10 mouse cellular contexts compared by ENCODE assay signal in the genomic region with DNA sequence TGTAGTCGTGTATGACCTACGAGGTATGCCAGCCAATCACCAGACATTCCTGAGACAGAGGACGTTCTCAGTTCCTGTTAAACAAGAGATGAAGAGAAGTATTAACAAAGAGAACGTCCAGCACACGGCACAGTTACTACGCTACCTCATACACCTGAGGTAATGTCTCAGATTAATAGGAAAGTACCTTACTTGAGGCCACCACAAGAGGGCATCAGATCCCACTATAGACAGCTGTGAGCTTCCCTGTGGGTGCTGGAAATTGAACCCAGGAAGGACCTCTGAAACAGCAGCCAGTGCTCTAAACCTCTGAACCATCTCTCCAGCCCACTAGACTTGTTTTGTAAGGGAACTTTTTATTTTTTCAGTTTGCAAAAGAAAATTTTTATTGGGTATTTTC. TPM values are rescaled to one million over a fixed set of nuclear protein-coding genes. Genes with fewer than 3 reads are reported as not detected.
A peak's percentile ranks its signal among the peaks of the same experiment; 100 is the strongest.
DNase-seq lines count a peak whose midpoint lies in the region; ATAC-seq and TF ChIP-seq lines count a peak whose summit lies in the region.
"Had no signal": no experiment of that assay in that cellular context is flagged by ENCODE, and none has a peak within 500 bp of the region (broad histone marks: within the 10 kb centered on the region; RNA-seq: fewer than 3 reads in every experiment).

No protein-coding gene starts in this region.

- 87% methylated on average over 6 of the region's 6 CpGs for WGBS in heart, adult 2 months
- 75% methylated on average over 6 of the region's 6 CpGs for WGBS in midbrain, postnatal 0 days
- WGBS in midbrain, embryonic 13.5 days, result 73% methylated on average over 6 of the region's 6 CpGs
- 82% methylated on average over 6 of the region's 6 CpGs for WGBS in small intestine, adult 2 months
- WGBS in midbrain, embryonic 15.5 days, result 70% methylated on average over 6 of the region's 6 CpGs

- no peak for TF ChIP-seq POLR2A in heart, adult 2 months (IDR thresholded peaks at IDR 0.05; ENCODE audit: insufficient read depth, low read depth, low read length)
- no peak for TF ChIP-seq POLR2A in small intestine, adult 2 months (IDR thresholded peaks at IDR 0.05; ENCODE audit: low read depth, low read length)

- H3K4me1 ChIP-seq in heart, adult 2 months (ENCODE audit: control insufficient read depth, insufficient read depth, low read length), result no peaks in the 10 kb centered on the region
- H3K4me1 ChIP-seq in midbrain, postnatal 0 days (ENCODE audit: insufficient read depth, low read length), result no peaks in the 10 kb centered on the region
- no peaks in the 10 kb centered on the region for H3K4me1 ChIP-seq in midbrain, embryonic 13.5 days (replicated peaks)
- no peaks in the 10 kb centered on the region for H3K4me1 ChIP-seq in small intestine, adult 2 months (ENCODE audit: control insufficient read depth, insufficient read depth, insufficient read length, low read length)
- no peaks in the 10 kb centered on the region for H3K4me1 ChIP-seq in midbrain, embryonic 15.5 days

- in situ Hi-C loops in Patski (cut with MboI; ENCODE audit: low pct_unique_long_range_greater_than_20kb), result no loop called here

- no peak for ATAC-seq in midbrain, postnatal 0 days (ENCODE audit: low FRiP score)
- no peak for ATAC-seq in midbrain, embryonic 13.5 days
- no peak for ATAC-seq in Patski
- no peak for ATAC-seq in midbrain, embryonic 15.5 days (replicated peaks)

- no peak overlapping the region for H3K4me3 ChIP-seq in heart, adult 2 months
- H3K4me3 ChIP-seq in midbrain, postnatal 0 days (ENCODE audit: low read depth, low read length), result no peak overlapping the region
- no peak overlapping the region for H3K4me3 ChIP-seq in midbrain, embryonic 13.5 days (replicated peaks)
- H3K4me3 ChIP-seq in small intestine, adult 2 months (ENCODE audit: low read depth, low read length), result no peak overlapping the region
- no peak overlapping the region for H3K4me3 ChIP-seq in midbrain, embryonic 15.5 days

- no peaks in the 10 kb centered on the region for H3K79me2 ChIP-seq in heart, adult 2 months (replicated peaks; ENCODE audit: control insufficient read depth, insufficient read depth, low read length)

- H3K9ac ChIP-seq in heart, adult 2 months (ENCODE audit: low read depth, low read length), result no peak overlapping the region
- no peak overlapping the region for H3K9ac ChIP-seq in midbrain, postnatal 0 days (replicated peaks; ENCODE audit: low read length, poor library complexity, severe bottlenecking)
- no peak overlapping the region for H3K9ac ChIP-seq in midbrain, embryonic 13.5 days (replicated peaks)
- no peak overlapping the region for H3K9ac ChIP-seq in midbrain, embryonic 15.5 days

- H3K36me3 ChIP-seq in heart, adult 2 months (ENCODE audit: control insufficient read depth, insufficient read depth, low read length), result no peaks in the 10 kb centered on the region; the same call in 1 of the 2 replicates
- peaks cover 27% of the 10 kb centered on the region for H3K36me3 ChIP-seq in midbrain, postnatal 0 days (ENCODE audit: insufficient read depth, low read length)
- H3K36me3 ChIP-seq in midbrain, embryonic 13.5 days, result peaks cover 60% of the 10 kb centered on the region
- H3K36me3 ChIP-seq in small intestine, adult 2 months (ENCODE audit: control insufficient read depth, insufficient read depth, low read length), result 0 out of 2 replicates have a peak, but pooled peaks cover 4% of the 10 kb centered on the region
- H3K36me3 ChIP-seq in midbrain, embryonic 15.5 days (replicated peaks), result peaks cover 16% of the 10 kb centered on the region; the same call in 1 of the 2 replicates

- peak; percentile 62 for TF ChIP-seq CTCF in heart, adult 2 months (IDR thresholded peaks at IDR 0.05)
- TF ChIP-seq CTCF in midbrain, postnatal 0 days (IDR thresholded peaks at IDR 0.05), result peak; percentile 66
- TF ChIP-seq CTCF in Patski (IDR thresholded peaks at IDR 0.05), result peak; percentile 47
- TF ChIP-seq CTCF in small intestine, adult 2 months (IDR thresholded peaks at IDR 0.05; ENCODE audit: extremely low read depth, insufficient read length, insufficient replicate concordance, low read depth, low read length), result peak; percentile 38; the same call in 1 of the 2 replicates

- H3K9me3 ChIP-seq in midbrain, postnatal 0 days (ENCODE audit: low read length), result no peaks in the 10 kb centered on the region
- H3K9me3 ChIP-seq in midbrain, embryonic 13.5 days, result no peaks in the 10 kb centered on the region
- H3K9me3 ChIP-seq in midbrain, embryonic 15.5 days, result no peaks in the 10 kb centered on the region

- H3K27ac ChIP-seq in heart, adult 2 months, result no peak overlapping the region
- H3K27ac ChIP-seq in midbrain, postnatal 0 days (ENCODE audit: low read depth, low read length), result no peak overlapping the region
- no peak overlapping the region for H3K27ac ChIP-seq in midbrain, embryonic 13.5 days
- no peak overlapping the region for H3K27ac ChIP-seq in small intestine, adult 2 months (ENCODE audit: insufficient read depth, low read depth, low read length)
- no peak overlapping the region for H3K27ac ChIP-seq in midbrain, embryonic 15.5 days

- POLR2A ChIA-PET in Patski (lab: Charles Lee), result no interaction called here

- no peak overlapping the region for H3K4me2 ChIP-seq in midbrain, postnatal 0 days (ENCODE audit: low read depth, low read length, poor library complexity, severe bottlenecking)
- no peak overlapping the region for H3K4me2 ChIP-seq in midbrain, embryonic 13.5 days (replicated peaks)
- no peak overlapping the region for H3K4me2 ChIP-seq in midbrain, embryonic 15.5 days

- H3K27me3 ChIP-seq in heart, adult 2 months (ENCODE audit: control insufficient read depth, insufficient read depth, low read length), result no peaks in the 10 kb centered on the region
- H3K27me3 ChIP-seq in midbrain, postnatal 0 days (ENCODE audit: insufficient read depth, low read length), result no peaks in the 10 kb centered on the region
- H3K27me3 ChIP-seq in midbrain, embryonic 13.5 days, result no peaks in the 10 kb centered on the region
- no peaks in the 10 kb centered on the region for H3K27me3 ChIP-seq in Patski
- H3K27me3 ChIP-seq in small intestine, adult 2 months (ENCODE audit: control insufficient read depth, insufficient read depth, low read length), result no peaks in the 10 kb centered on the region
- no peaks in the 10 kb centered on the region for H3K27me3 ChIP-seq in midbrain, embryonic 15.5 days (replicated peaks)

- DNase-seq in heart, adult 2 months, result no peak
- DNase-seq in heart, adult 18-20 months, result no peak
- DNase-seq in midbrain, postnatal 0 days (ENCODE audit: low spot score), result no peak
- DNase-seq in Patski (ENCODE audit: low read depth, low spot score), result no peak
- no peak for DNase-seq in cerebellum, postnatal 4 days (ENCODE audit: low spot score in 2 of 2)
- DNase-seq: cerebellum, postnatal 36 days; right cerebral cortex, adult 18-20 months had no signal

- CTCF ChIA-PET in Patski (lab: Charles Lee), result interaction anchor here (1.1 to 2.4 kb wide), 5 partner anchors 8 to 118 kb away, joined by 3 to 10 read pairs (median 3); a partner anchor contains a TSS

- intact Hi-C loops in heart, adult 2 months (cut with DNase I), result no loop called here

- no peak for TF ChIP-seq EP300 in heart, adult 2 months (IDR thresholded peaks at IDR 0.05; ENCODE audit: insufficient read depth, low read depth, low read length)

RNA-seq across cellular contexts. Expression of a gene that starts 11.7 kb away (rescaled TPM):
- total RNA-seq in heart, adult 2 months (2021), result 100 to 1,000 TPM; 160 to 196 TPM
- polyA plus RNA-seq in heart, adult 2 months (2012; rRNA removed), result 25.1 and 50.0 TPM in 2 replicates
- 100 to 1,000 TPM; 180 to 203 TPM for total RNA-seq in heart, adult 18-20 months (2021)
- 94.0 and 96.9 TPM in 2 replicates for total RNA-seq in midbrain, postnatal 0 days (2014; rRNA removed)
- polyA plus RNA-seq in midbrain, postnatal 0 days (2015; fragmentation: Nextera tagmentation; extraction: Ambion mirVana), result 188 and 192 TPM in 2 replicates
- 236 and 245 TPM in 2 replicates for polyA plus RNA-seq in midbrain, embryonic 13.5 days (2015; fragmentation: Nextera tagmentation; extraction: Ambion mirVana)
- 167 TPM for polyA plus RNA-seq in Patski (2021)
- 1.7 and 4.4 TPM in 2 replicates for polyA plus RNA-seq in small intestine, adult 2 months (2012; rRNA removed)
- 190 and 192 TPM in 2 replicates for polyA plus RNA-seq in midbrain, embryonic 15.5 days (2015; fragmentation: Nextera tagmentation; extraction: Ambion mirVana)

RNA-seq across cellular contexts. Expression of a gene that starts 45.1 kb away (rescaled TPM):
- total RNA-seq in heart, adult 2 months (2021), result 10 to 100 TPM in 1 of 2 experiments, 1 to 10 TPM in 1; 9.4 to 11.9 TPM
- polyA plus RNA-seq in heart, adult 2 months (2012; rRNA removed), result 2.5 and 5.5 TPM in 2 replicates
- 10 to 100 TPM in 1 of 2 experiments, 1 to 10 TPM in 1; 8.7 to 12.2 TPM for total RNA-seq in heart, adult 18-20 months (2021)
- total RNA-seq in midbrain, postnatal 0 days (2014; rRNA removed), result 125 and 160 TPM in 2 replicates
- polyA plus RNA-seq in midbrain, postnatal 0 days (2015; fragmentation: Nextera tagmentation; extraction: Ambion mirVana), result 32.1 and 37.8 TPM in 2 replicates
- polyA plus RNA-seq in midbrain, embryonic 13.5 days (2015; fragmentation: Nextera tagmentation; extraction: Ambion mirVana), result 26.3 and 27.8 TPM in 2 replicates
- polyA plus RNA-seq in Patski (2021), result 48.3 TPM
- polyA plus RNA-seq in small intestine, adult 2 months (2012; rRNA removed), result 0.96 and 1.3 TPM in 2 replicates
- 36.2 and 37.0 TPM in 2 replicates for polyA plus RNA-seq in midbrain, embryonic 15.5 days (2015; fragmentation: Nextera tagmentation; extraction: Ambion mirVana)
